Mouse (Mus musculus): ENCODE results near the gene Tm6sf1.
"Not testable (repeated sequence)": the region's sequence is repeated elsewhere in the genome, so short reads cannot be mapped to it uniquely, and the experiment has no call there.

Gene Tm6sf1

GRCm38 (mm10) chr7:81858968-81859721 is at the start of gene Tm6sf1:
Tm6sf1 (plus strand) TSS chr7:81859001.
- DNase-seq (ENCODE audit: low spot score in 2 of 2) = no peak

GRCm38 (mm10) chr7:81824906-81825305 is 33.9 kb upstream of the Tm6sf1 start:
- no peak for DNase-seq (ENCODE audit: low spot score in 2 of 2)

- no peak for DNase-seq (ENCODE audit: low spot score in 2 of 2)
Measured at GRCm38 (mm10) chr7:81825381-81825780, 33.4 kb upstream of the Tm6sf1 start.

- peak in 1 of 2 experiments; percentile 50 for DNase-seq (ENCODE audit: low spot score in 2 of 2)
Measured at GRCm38 (mm10) chr7:81827806-81828667, 30.8 kb upstream of the Tm6sf1 start.

- peak; percentile 43 to 57 for DNase-seq (ENCODE audit: low spot score in 2 of 2)
Measured at GRCm38 (mm10) chr7:81828681-81829378, 30.0 kb upstream of the Tm6sf1 start.

GRCm38 (mm10) chr7:81829379-81829894 is 29.4 kb upstream of the Tm6sf1 start, which contains the start of gene Btbd1:
Btbd1 (minus strand) TSS chr7:81829431.
- peak; percentile 73 to 78 for DNase-seq (ENCODE audit: low spot score in 2 of 2)

GRCm38 (mm10) chr7:81834847-81835246 is 24.0 kb upstream of the Tm6sf1 start:
- DNase-seq (ENCODE audit: low spot score in 2 of 2) = no peak

GRCm38 (mm10) chr7:81835430-81835829 is 23.4 kb upstream of the Tm6sf1 start:
- no peak for DNase-seq (ENCODE audit: low spot score in 2 of 2)

GRCm38 (mm10) chr7:81837771-81838170 is 21.0 kb upstream of the Tm6sf1 start:
- DNase-seq (ENCODE audit: low spot score in 2 of 2) = not testable (repeated sequence)

- no peak for DNase-seq (ENCODE audit: low spot score in 2 of 2)
Measured at GRCm38 (mm10) chr7:81839746-81840145, 19.1 kb upstream of the Tm6sf1 start.

- no peak for DNase-seq (ENCODE audit: low spot score in 2 of 2)
Measured at GRCm38 (mm10) chr7:81840661-81841181, 18.1 kb upstream of the Tm6sf1 start.

GRCm38 (mm10) chr7:81841439-81841838 is 17.4 kb upstream of the Tm6sf1 start:
- no peak for DNase-seq (ENCODE audit: low spot score in 2 of 2)

GRCm38 (mm10) chr7:81842141-81842540 is 16.7 kb upstream of the Tm6sf1 start:
- no peak for DNase-seq (ENCODE audit: low spot score in 2 of 2)

- DNase-seq (ENCODE audit: low spot score in 2 of 2) = no peak
Measured at GRCm38 (mm10) chr7:81842998-81843397, 15.8 kb upstream of the Tm6sf1 start.

GRCm38 (mm10) chr7:81843903-81844302 is 14.9 kb upstream of the Tm6sf1 start:
- no peak for DNase-seq (ENCODE audit: low spot score in 2 of 2)

GRCm38 (mm10) chr7:81844801-81845200 is 14.0 kb upstream of the Tm6sf1 start:
- DNase-seq (ENCODE audit: low spot score in 2 of 2) = no peak

GRCm38 (mm10) chr7:81845313-81845712 is 13.5 kb upstream of the Tm6sf1 start:
- no peak for DNase-seq (ENCODE audit: low spot score in 2 of 2)

- DNase-seq (ENCODE audit: low spot score in 2 of 2) = no peak
Measured at GRCm38 (mm10) chr7:81846008-81846407, 12.8 kb upstream of the Tm6sf1 start.

- no peak for DNase-seq (ENCODE audit: low spot score in 2 of 2)
Measured at GRCm38 (mm10) chr7:81847010-81847409, 11.8 kb upstream of the Tm6sf1 start.

GRCm38 (mm10) chr7:81847777-81848176 is 11.0 kb upstream of the Tm6sf1 start:
- DNase-seq (ENCODE audit: low spot score in 2 of 2) = no peak

GRCm38 (mm10) chr7:81849214-81849613 is 9.6 kb upstream of the Tm6sf1 start:
- DNase-seq (ENCODE audit: low spot score in 2 of 2) = no peak

- DNase-seq (ENCODE audit: low spot score in 2 of 2) = no peak
Measured at GRCm38 (mm10) chr7:81849633-81850032, 9.2 kb upstream of the Tm6sf1 start.

Measured in right cerebral cortex, adult 2 months (tissue).